Mouse (Mus musculus) intestine, embryonic 16.5 days (tissue): ENCODE measurements around the gene LTO1. TPM values are rescaled to one million over a fixed set of nuclear protein-coding genes. Genes with fewer than 3 reads are reported as not detected.
A peak's percentile ranks its signal among the peaks of the same experiment; 100 is the strongest.

Source experiments
- ATAC-seq: fragments of 200-750 bp; cut with Nextera tagmentation; 2 replicates; pipeline ENCODE4 v1.8.0; 2017; ENCODE audit warnings: moderate TSS enrichment, moderate library complexity
- H3K27ac ChIP-seq: fragments of 300-500 bp; sonication (generic); 2 replicates; pipeline ENCODE4 v1.5.1; 2014; ENCODE audit warnings: mild to moderate bottlenecking, low read length
- H3K27me3 ChIP-seq: fragments of 300-500 bp; sonication (generic); replicated peaks from 2 replicates; pipeline ENCODE4 v1.6.1; 2014; ENCODE audit warnings: low read length, control low read depth, mixed read lengths; ENCODE audit not compliant: control insufficient read depth, insufficient read depth
- H3K36me3 ChIP-seq: fragments of 300-500 bp; sonication (generic); 2 replicates; pipeline ENCODE4 v1.6.1; 2014; ENCODE audit warnings: low read length, control low read depth; ENCODE audit not compliant: control insufficient read depth, insufficient read depth
- H3K4me1 ChIP-seq: fragments of 300-500 bp; sonication (generic); 2 replicates; pipeline ENCODE4 v1.6.1; 2014; ENCODE audit warnings: low read length, control low read depth, mixed read lengths; ENCODE audit not compliant: control insufficient read depth, insufficient read depth
- H3K4me2 ChIP-seq: fragments of 300-500 bp; sonication (generic); 2 replicates; pipeline ENCODE4 v1.6.1; 2014; ENCODE audit warnings: low read depth, low read length, control low read depth
- H3K4me3 ChIP-seq: fragments of 300-500 bp; sonication (generic); 2 replicates; pipeline ENCODE4 v1.5.1; 2014; ENCODE audit warnings: mild to moderate bottlenecking, low read length
- H3K9ac ChIP-seq: fragments of 300-500 bp; sonication (generic); 2 replicates; pipeline ENCODE4 v1.6.1; 2014; ENCODE audit warnings: low read depth, low read length
- H3K9me3 ChIP-seq: fragments of 300-500 bp; sonication (generic); 2 replicates; pipeline ENCODE4 v1.6.1; 2016; ENCODE audit warnings: low read length, control low read depth; ENCODE audit not compliant: control insufficient read depth
- WGBS: fragments of 180-500 bp; shearing (Covaris S2); extraction: QIAGEN DNeasy Blood & Tissue Kit; methylation state at CpG from one replicate; pipeline ENCODE4 v1.1.7; 2014; 5-methylcytosine and 5-hydroxymethylcytosine counted together
- polyA plus RNA-seq: library from polyadenylated mRNA; unstranded; fragments of >200 nt; fragmentation: Nextera tagmentation; extraction: Ambion mirVana; gene quantifications from 2 replicates; pipeline ENCODE4 v1.2.1, GENCODE M21; 2015

LTO1 gene
- polyA plus RNA-seq, 1 experiment from 2014 or later: 24.4 TPM

- no peak for ATAC-seq
- WGBS: 78% methylated on average over 4 of the region's 4 CpGs
- H3K27ac ChIP-seq: no peak overlapping the region
- H3K9ac ChIP-seq: no peak overlapping the region
- no peak overlapping the region for H3K4me3 ChIP-seq
- no peaks in the 10 kb centered on the region for H3K9me3 ChIP-seq
- no peaks in the 10 kb centered on the region for H3K27me3 ChIP-seq
- no peaks in the 10 kb centered on the region for H3K4me1 ChIP-seq
- no peak overlapping the region for H3K4me2 ChIP-seq
- H3K36me3 ChIP-seq: no peaks in the 10 kb centered on the region
Measured at GRCm38 (mm10) chr7:144928009-144928888, 13.3 kb downstream of the LTO1 start.

GRCm38 (mm10) chr7:144928889-144929210, 13.9 kb downstream of the LTO1 start:
- Histone ChIP-seq H3K27ac (no peak overlapping the region), H3K9ac (no peak overlapping the region), H3K27me3 (no peaks in the 10 kb centered on the region), H3K9me3 (no peaks in the 10 kb centered on the region), H3K4me3 (no peak overlapping the region), H3K4me2 (no peak overlapping the region), H3K36me3 (no peaks in the 10 kb centered on the region; the same call in 1 of the 2 replicates), H3K4me1 (no peaks in the 10 kb centered on the region)
- no peak for ATAC-seq
- 82% methylated on average over 6 of the region's 6 CpGs for WGBS

- Histone ChIP-seq H3K4me2 (no peak overlapping the region), H3K27ac (no peak overlapping the region), H3K9ac (no peak overlapping the region), H3K9me3 (no peaks in the 10 kb centered on the region), H3K4me3 (no peak overlapping the region), H3K36me3 (no peaks in the 10 kb centered on the region; the same call in 1 of the 2 replicates), H3K4me1 (no peaks in the 10 kb centered on the region), H3K27me3 (no peaks in the 10 kb centered on the region)
- WGBS: 63% methylated on average over 8 of the region's 8 CpGs
- ATAC-seq: no peak
Measured at GRCm38 (mm10) chr7:144929506-144929905, 14.6 kb downstream of the LTO1 start.

GRCm38 (mm10) chr7:144929931-144930330, 15.0 kb downstream of the LTO1 start:
- WGBS: 71% methylated on average over 5 of the region's 5 CpGs
- Histone ChIP-seq H3K4me1 (no peaks in the 10 kb centered on the region), H3K27me3 (no peaks in the 10 kb centered on the region), H3K9ac (no peak overlapping the region), H3K4me2 (no peak overlapping the region), H3K36me3 (peaks cover 1% of the 10 kb centered on the region), H3K27ac (no peak overlapping the region), H3K4me3 (no peak overlapping the region), H3K9me3 (no peaks in the 10 kb centered on the region)
- ATAC-seq: no peak

GRCm38 (mm10) chr7:144931778-144932177, 16.9 kb downstream of the LTO1 start:
- H3K36me3 ChIP-seq: peaks cover 4% of the 10 kb centered on the region
- H3K9ac ChIP-seq: no peak overlapping the region
- no peak overlapping the region for H3K4me2 ChIP-seq
- 29% methylated on average over 3 of the region's 3 CpGs for WGBS
- H3K4me1 ChIP-seq: no peaks in the 10 kb centered on the region
- H3K27me3 ChIP-seq: no peaks in the 10 kb centered on the region
- no peaks in the 10 kb centered on the region for H3K9me3 ChIP-seq
- no peak overlapping the region for H3K4me3 ChIP-seq
- 0 out of 2 replicates have a peak, but pooled peaks have one; percentile 29 for ATAC-seq
- no peak overlapping the region for H3K27ac ChIP-seq

GRCm38 (mm10) chr7:144932389-144932937, 17.6 kb downstream of the LTO1 start:
- H3K27me3 ChIP-seq: no peaks in the 10 kb centered on the region
- no peak overlapping the region for H3K4me2 ChIP-seq
- no peak overlapping the region for H3K27ac ChIP-seq
- H3K36me3 ChIP-seq: peaks cover 8% of the 10 kb centered on the region
- peaks cover 3% of the 10 kb centered on the region; the same call in 1 of the 2 replicates for H3K4me1 ChIP-seq
- WGBS: 67% methylated on average over 17 of the region's 18 CpGs
- H3K4me3 ChIP-seq: no peak overlapping the region
- no peak for ATAC-seq
- H3K9ac ChIP-seq: no peak overlapping the region
- H3K9me3 ChIP-seq: no peaks in the 10 kb centered on the region

GRCm38 (mm10) chr7:144933336-144933735, 18.4 kb downstream of the LTO1 start:
- no peak for ATAC-seq
- Histone ChIP-seq H3K4me1 (peaks cover 3% of the 10 kb centered on the region; the same call in 1 of the 2 replicates), H3K36me3 (peaks cover 8% of the 10 kb centered on the region), H3K4me3 (no peak overlapping the region), H3K27ac (no peak overlapping the region), H3K4me2 (no peak overlapping the region), H3K9me3 (no peaks in the 10 kb centered on the region), H3K9ac (no peak overlapping the region), H3K27me3 (no peaks in the 10 kb centered on the region)
- 77% methylated on average over 3 of the region's 3 CpGs for WGBS

GRCm38 (mm10) chr7:144933796-144934195, 18.9 kb downstream of the LTO1 start:
- H3K36me3 ChIP-seq: peaks cover 8% of the 10 kb centered on the region
- H3K9ac ChIP-seq: no peak overlapping the region
- H3K27ac ChIP-seq: no peak overlapping the region
- ATAC-seq: no peak
- H3K9me3 ChIP-seq: no peaks in the 10 kb centered on the region
- H3K4me2 ChIP-seq: no peak overlapping the region
- no peaks in the 10 kb centered on the region for H3K27me3 ChIP-seq
- 88% methylated on average over 8 of the region's 8 CpGs for WGBS
- H3K4me1 ChIP-seq: peaks cover 3% of the 10 kb centered on the region
- H3K4me3 ChIP-seq: no peak overlapping the region

GRCm38 (mm10) chr7:144934901-144935300, 20.0 kb downstream of the LTO1 start:
- Histone ChIP-seq H3K4me2 (no peak overlapping the region), H3K4me1 (peaks cover 10% of the 10 kb centered on the region), H3K4me3 (no peak overlapping the region), H3K9me3 (no peaks in the 10 kb centered on the region), H3K9ac (no peak overlapping the region), H3K27me3 (peaks cover 6% of the 10 kb centered on the region), H3K36me3 (peaks cover 8% of the 10 kb centered on the region), H3K27ac (no peak overlapping the region)
- ATAC-seq: no peak
- WGBS: 71% methylated on average over 5 of the region's 5 CpGs
